Mouse (Mus musculus) G1E (cell line): ENCODE results near the gene Iqgap2.

ENCODE experiments used
- CTCF ChIP-seq: IDR thresholded peaks from 2 replicates; pipeline ENCODE4 v1.5.1; 2012; ENCODE audit warnings: low read depth, low read length, inconsistent platforms, mixed read lengths
- GATA1 ChIP-seq: IDR thresholded peaks from 2 replicates; pipeline ENCODE4 v1.6.1; 2012; ENCODE audit warnings: borderline replicate concordance, low read length, inconsistent platforms, mixed read lengths
- POLR2AphosphoS5 ChIP-seq: IDR thresholded peaks from 2 replicates; pipeline ENCODE4 v1.6.1; 2012; ENCODE audit warnings: low read depth, low read length, inconsistent platforms; ENCODE audit not compliant: insufficient replicate concordance
- TAL1 ChIP-seq: conservative IDR thresholded peaks from 2 replicates; pipeline ENCODE4 v1.6.1; 2012; ENCODE audit warnings: low read depth, low read length, inconsistent platforms, mixed read lengths

- no peak for TF ChIP-seq CTCF
- TF ChIP-seq POLR2AphosphoS5: no peak
- no peak for TF ChIP-seq GATA1
- no peak for TF ChIP-seq TAL1
These were observed 78.1 kb downstream of the Iqgap2 start for GRCm38 (mm10) chr13:95813643-95814042.
